Mouse (Mus musculus): ENCODE data around the gene Setd4. TPM values are rescaled to one million over a fixed set of nuclear protein-coding genes. Genes with fewer than 3 reads are reported as not detected.

Setd4 gene
- polyA plus RNA-seq, 1 experiment from 2014 or later, result 18.6 TPM

Other genes with a start within 250 kb of the Setd4 start
- 124 TPM in 2 replicates for gene Cbr1, start 1.8 kb upstream of the Setd4 start, polyA plus RNA-seq (2015; fragmentation: Nextera tagmentation; extraction: Ambion mirVana)
- not detected in 2 replicates for gene Gm5678, start 24.0 kb upstream of the Setd4 start, polyA plus RNA-seq (2015; fragmentation: Nextera tagmentation; extraction: Ambion mirVana)
- 2.4 and 3.2 TPM in 2 replicates for gene Cbr3, start 79.2 kb upstream of the Setd4 start, polyA plus RNA-seq (2015; fragmentation: Nextera tagmentation; extraction: Ambion mirVana)
- 9.9 and 10.7 TPM in 2 replicates for gene Dop1b, start 107.8 kb upstream of the Setd4 start, polyA plus RNA-seq (2015; fragmentation: Nextera tagmentation; extraction: Ambion mirVana)
- 38.5 TPM in 2 replicates for gene Morc3, start 228.1 kb upstream of the Setd4 start, polyA plus RNA-seq (2015; fragmentation: Nextera tagmentation; extraction: Ambion mirVana)

Measured in limb, embryonic 13.5 days (tissue).